In genomic region chr1:64956479-64956961, GRCm38 (mm10) we compare ENCODE assay signal across 8 mouse cellular contexts. TPM values are rescaled to one million over a fixed set of nuclear protein-coding genes. Genes with fewer than 3 reads are reported as not detected.
A peak's percentile ranks its signal among the peaks of the same experiment; 100 is the strongest.
DNase-seq lines count a peak whose midpoint lies in the region; ATAC-seq and TF ChIP-seq lines count a peak whose summit lies in the region.

Plekhm3 (minus strand) TSS chr1:64956824.

- peak; percentile 70 for DNase-seq in ES-E14 (ENCODE audit: low read depth, low spot score)
- peak; percentile 86 for DNase-seq in cerebellum, adult 11-12 months
- DNase-seq in heart, postnatal 25 days (ENCODE audit: low spot score), result peak; percentile 63
- DNase-seq in layer of hippocampus, adult 11-12 months (ENCODE audit: low spot score), result peak; percentile 82
- peak; percentile 83 for DNase-seq in liver, postnatal 0 days
- DNase-seq in telencephalon, adult 2 months (ENCODE audit: low read depth, low spot score), result peak; percentile 80

- H3K4me2 ChIP-seq in forebrain, embryonic 15.5 days (replicated peaks), result peak within 1 kb of the TSS; percentile 58
- peak within 1 kb of the TSS; percentile 67 for H3K4me2 ChIP-seq in liver, postnatal 0 days (ENCODE audit: low read depth, low read length)
- H3K4me2 ChIP-seq in neural tube, embryonic 13.5 days, result peak within 1 kb of the TSS; percentile 58

- no peaks in the 10 kb centered on the region for H3K36me3 ChIP-seq in ES-E14 (ENCODE audit: control insufficient read depth, insufficient read depth, low read length, poor library complexity, severe bottlenecking)
- H3K36me3 ChIP-seq in forebrain, embryonic 15.5 days, result no peaks in the 10 kb centered on the region
- no peaks in the 10 kb centered on the region for H3K36me3 ChIP-seq in liver, postnatal 0 days (replicated peaks; ENCODE audit: insufficient read depth, low read length)
- H3K36me3 ChIP-seq in neural tube, embryonic 13.5 days, result no peaks in the 10 kb centered on the region

- peak within 1 kb of the TSS; percentile 57; the same call in 1 of the 2 replicates for H3K27ac ChIP-seq in ES-E14 (ENCODE audit: insufficient read depth, low read depth, low read length, poor library complexity, severe bottlenecking)
- peak within 1 kb of the TSS; percentile 83 for H3K27ac ChIP-seq in forebrain, embryonic 15.5 days (replicated peaks)
- H3K27ac ChIP-seq in liver, postnatal 0 days (ENCODE audit: low read depth), result peak within 1 kb of the TSS; percentile 36
- peak within 1 kb of the TSS; percentile 88 for H3K27ac ChIP-seq in neural tube, embryonic 13.5 days (replicated peaks)

- peak within 1 kb of the TSS; percentile 98 for H3K9ac ChIP-seq in ES-E14 (ENCODE audit: insufficient read depth, low read depth, low read length, poor library complexity, severe bottlenecking)
- H3K9ac ChIP-seq in forebrain, embryonic 15.5 days (replicated peaks), result peak within 1 kb of the TSS; percentile 97
- peak within 1 kb of the TSS; percentile 78 for H3K9ac ChIP-seq in liver, postnatal 0 days (replicated peaks)
- peak within 1 kb of the TSS; percentile 94 for H3K9ac ChIP-seq in neural tube, embryonic 13.5 days

- peak within 1 kb of the TSS; percentile 81 to 100 for H3K4me3 ChIP-seq in ES-E14 (ENCODE audit: insufficient read depth in 1 of 2, low read depth in 1 of 2, low read length in 2 of 2, poor library complexity in 1 of 2, severe bottlenecking in 1 of 2)
- peak within 1 kb of the TSS; percentile 94 for H3K4me3 ChIP-seq in forebrain, embryonic 15.5 days
- peak within 1 kb of the TSS; percentile 79 for H3K4me3 ChIP-seq in liver, postnatal 0 days (ENCODE audit: low read depth, low read length)
- peak within 1 kb of the TSS; percentile 84 for H3K4me3 ChIP-seq in neural tube, embryonic 13.5 days

- H3K4me1 ChIP-seq in ES-E14 (ENCODE audit: control insufficient read depth in 2 of 2, insufficient read depth in 2 of 2, low read length in 2 of 2, poor library complexity in 1 of 2), result peaks cover 2 to 7% of the 10 kb centered on the region in 2 experiments; a peak in 2 of 4 replicates
- H3K4me1 ChIP-seq in forebrain, embryonic 15.5 days, result 0 out of 2 replicates have a peak, but pooled peaks cover 2% of the 10 kb centered on the region
- H3K4me1 ChIP-seq in liver, postnatal 0 days (ENCODE audit: insufficient read depth), result no peaks in the 10 kb centered on the region
- no peaks in the 10 kb centered on the region; the same call in 1 of the 2 replicates for H3K4me1 ChIP-seq in neural tube, embryonic 13.5 days (replicated peaks)

- no peaks in the 10 kb centered on the region for H3K27me3 ChIP-seq in forebrain, embryonic 15.5 days
- no peaks in the 10 kb centered on the region for H3K27me3 ChIP-seq in liver, postnatal 0 days (ENCODE audit: insufficient read depth, low read length)
- H3K27me3 ChIP-seq in neural tube, embryonic 13.5 days, result no peaks in the 10 kb centered on the region

- peaks cover 6% of the 10 kb centered on the region; the same call in 1 of the 2 replicates for H3K9me3 ChIP-seq in ES-E14 (ENCODE audit: control insufficient read depth, insufficient read depth, low read depth, low read length)
- no peaks in the 10 kb centered on the region for H3K9me3 ChIP-seq in forebrain, embryonic 15.5 days
- H3K9me3 ChIP-seq in liver, postnatal 0 days (ENCODE audit: low read length), result no peaks in the 10 kb centered on the region; the same call in 1 of the 2 replicates
- H3K9me3 ChIP-seq in neural tube, embryonic 13.5 days, result no peaks in the 10 kb centered on the region

- no peak for TF ChIP-seq CTCF in liver, postnatal 0 days (IDR thresholded peaks at IDR 0.05; ENCODE audit: low read depth)

- peak; percentile 95 for ATAC-seq in forebrain, embryonic 15.5 days (replicated peaks)
- ATAC-seq in liver, postnatal 0 days, result peak; percentile 97
- peak; percentile 95 for ATAC-seq in neural tube, embryonic 13.5 days (ENCODE audit: low read depth)

- intact Hi-C loops in heart, postnatal 25 days (cut with DNase I), result no loop called here

- 0 out of 2 replicates have a peak, but pooled peaks have one; percentile 11 for TF ChIP-seq EP300 in liver, postnatal 0 days (IDR thresholded peaks at IDR 0.05; ENCODE audit: low read depth)

- in situ Hi-C loops in ES-E14 (cut with MboI; ENCODE audit: low sequenced_read_pairs in 2 of 2, unreplicated experiment in 2 of 2), result no loop called here

- WGBS in forebrain, embryonic 15.5 days, result 1% methylated on average over 43 of the region's 43 CpGs
- WGBS in liver, postnatal 0 days (ENCODE audit: insufficient replicate concordance), result under 1% methylated on average over 43 of the region's 43 CpGs
- WGBS in neural tube, embryonic 13.5 days, result under 1% methylated on average over 43 of the region's 43 CpGs

TF ChIP-seq in ES-E14, 5 proteins besides CTCF, POLR2A, EP300 and RAD21:
- 0 out of 2 replicates have a peak, but pooled peaks have one; percentile 25 for TF ChIP-seq CHD2 (IDR thresholded peaks at IDR 0.05; ENCODE audit: low read depth, low read length)
- no peak for TF ChIP-seq ZNF384 (IDR thresholded peaks at IDR 0.05; ENCODE audit: low read depth, low read length)
- TF ChIP-seq ZC3H11A (IDR thresholded peaks at IDR 0.05; ENCODE audit: borderline replicate concordance, low read depth, low read length), result no peak
- TF ChIP-seq MAFK (IDR thresholded peaks at IDR 0.05; ENCODE audit: insufficient read depth, low read depth, low read length), result no peak
- peak; percentile 68; the same call in 1 of the 2 replicates for TF ChIP-seq HCFC1 (IDR thresholded peaks at IDR 0.05; ENCODE audit: borderline replicate concordance, insufficient read depth, low read length)

RNA-seq across cellular contexts. Expression of gene Plekhm3, which starts in this region (rescaled TPM):
- 9.8 and 10.7 TPM in 2 replicates for total RNA-seq in ES-E14 (2012; rRNA removed)
- polyA plus RNA-seq in forebrain, embryonic 15.5 days (2015; fragmentation: Nextera tagmentation; extraction: Ambion mirVana), result 10.3 and 10.9 TPM in 2 replicates
- 1 to 10 TPM; 8.3 to 9.6 TPM for total RNA-seq in heart, postnatal 25 days (2021)
- polyA plus RNA-seq in liver, postnatal 0 days (2015; fragmentation: Nextera tagmentation; extraction: Ambion mirVana), result 1.1 and 1.4 TPM in 2 replicates
- 9.8 and 13.7 TPM in 2 replicates for polyA plus RNA-seq in neural tube, embryonic 13.5 days (2015; fragmentation: Nextera tagmentation; extraction: Ambion mirVana)

Comparison
In these comparisons a context has a peak if more than half of its experiments do, and no peak if none do; other contexts are left out.
1. Peak in every context shown above with its lines: DNase-seq, ATAC-seq, H3K4me3 ChIP-seq and H3K27ac ChIP-seq.
2. H3K27ac ChIP-seq: peak in every context shown above with its lines; median percentile 88 in neural tube, embryonic 13.5 days; 83 in forebrain, embryonic 15.5 days; 57 in ES-E14; 36 in liver, postnatal 0 days.